In genomic region chr13:37025996-37026579, GRCm38 (mm10) we compare ENCODE assay signal across 27 mouse cellular contexts. TPM values are rescaled to one million over a fixed set of nuclear protein-coding genes. Genes with fewer than 3 reads are reported as not detected.
DNase-seq lines count a peak whose midpoint lies in the region; ATAC-seq and TF ChIP-seq lines count a peak whose summit lies in the region.
"Had no signal": no experiment of that assay in that cellular context is flagged by ENCODE, and none has a peak within 500 bp of the region (broad histone marks: within the 10 kb centered on the region; RNA-seq: fewer than 3 reads in every experiment).

No protein-coding gene starts in this region.

- TF ChIP-seq POLR2A in brain, embryonic 14.5 days (IDR thresholded peaks at IDR 0.05; ENCODE audit: borderline replicate concordance, extremely low read depth, insufficient read depth, insufficient read length, poor library complexity, severe bottlenecking) = no peak

- H3K9ac ChIP-seq in forebrain, embryonic 14.5 days (ENCODE audit: low read length) = no peak overlapping the region
- H3K9ac ChIP-seq in forebrain, postnatal 0 days = no peak overlapping the region
- no peak overlapping the region for H3K9ac ChIP-seq in midbrain, embryonic 16.5 days (ENCODE audit: low read depth, low read length)
- no peak overlapping the region for H3K9ac ChIP-seq in midbrain, embryonic 11.5 days (ENCODE audit: low read length)
- H3K9ac ChIP-seq: embryonic facial prominence, embryonic 12.5 days; embryonic facial prominence, embryonic 15.5 days; forebrain, embryonic 15.5 days; heart, embryonic 13.5 days; hindbrain, embryonic 14.5 days had no signal

- 56% methylated on average over 4 of the region's 4 CpGs for WGBS in forebrain, embryonic 14.5 days
- 40% methylated on average over 4 of the region's 4 CpGs for WGBS in forebrain, postnatal 0 days
- 17% methylated on average over 4 of the region's 4 CpGs for WGBS in midbrain, embryonic 16.5 days
- 25% methylated on average over 4 of the region's 4 CpGs for WGBS in midbrain, embryonic 11.5 days

- H3K9me3 ChIP-seq in forebrain, embryonic 14.5 days (replicated peaks; ENCODE audit: control insufficient read depth, low read length) = no peaks in the 10 kb centered on the region
- 0 out of 2 replicates have a peak, but pooled peaks cover 5% of the 10 kb centered on the region for H3K9me3 ChIP-seq in forebrain, postnatal 0 days (ENCODE audit: low read length)
- 0 out of 2 replicates have a peak, but pooled peaks cover 2% of the 10 kb centered on the region for H3K9me3 ChIP-seq in midbrain, embryonic 16.5 days (replicated peaks; ENCODE audit: control insufficient read depth, low read length, poor library complexity, severe bottlenecking)
- H3K9me3 ChIP-seq in midbrain, embryonic 11.5 days (ENCODE audit: control insufficient read depth, low read length) = no peaks in the 10 kb centered on the region
- H3K9me3 ChIP-seq: embryonic facial prominence, embryonic 12.5 days; embryonic facial prominence, embryonic 15.5 days; heart, embryonic 10.5 days had no signal

- no peak overlapping the region for H3K4me2 ChIP-seq in forebrain, embryonic 14.5 days (ENCODE audit: low read length)
- H3K4me2 ChIP-seq in forebrain, postnatal 0 days (ENCODE audit: low read depth) = no peak overlapping the region
- no peak overlapping the region for H3K4me2 ChIP-seq in midbrain, embryonic 16.5 days (ENCODE audit: low read length)
- no peak overlapping the region for H3K4me2 ChIP-seq in midbrain, embryonic 11.5 days
- H3K4me2 ChIP-seq: embryonic facial prominence, embryonic 12.5 days; embryonic facial prominence, embryonic 15.5 days; forebrain, embryonic 15.5 days; heart, embryonic 13.5 days; hindbrain, embryonic 14.5 days had no signal

- 0 out of 2 replicates have a peak, but pooled peaks have one; percentile 20 for ATAC-seq in forebrain, embryonic 14.5 days
- ATAC-seq in forebrain, postnatal 0 days = no peak
- ATAC-seq in midbrain, embryonic 16.5 days = peak; percentile 58; the same call in 1 of the 2 replicates
- ATAC-seq in midbrain, embryonic 11.5 days (ENCODE audit: low FRiP score) = no peak
- ATAC-seq: activated CD4-positive, CD25-positive, alpha-beta regulatory T cell, adult 4 months; CD4-positive, CD25-positive, alpha-beta regulatory T cell, adult 4 months; forebrain, embryonic 15.5 days; hindbrain, postnatal 0 days; inflammation-experienced regulatory T-cells, adult 6 months had no signal

- no peaks in the 10 kb centered on the region for H3K27me3 ChIP-seq in forebrain, embryonic 14.5 days (replicated peaks; ENCODE audit: control insufficient read depth, insufficient read depth, low read length)
- no peaks in the 10 kb centered on the region for H3K27me3 ChIP-seq in forebrain, postnatal 0 days (ENCODE audit: insufficient read depth, low read length)
- no peaks in the 10 kb centered on the region for H3K27me3 ChIP-seq in midbrain, embryonic 16.5 days (ENCODE audit: control insufficient read depth, insufficient read depth, low read depth, low read length)
- H3K27me3 ChIP-seq in midbrain, embryonic 11.5 days (ENCODE audit: control insufficient read depth, insufficient read depth, low read length) = no peaks in the 10 kb centered on the region
- H3K27me3 ChIP-seq: embryonic facial prominence, embryonic 12.5 days; embryonic facial prominence, embryonic 15.5 days; forebrain, embryonic 15.5 days; heart, embryonic 13.5 days had no signal

- no peak for TF ChIP-seq CTCF in forebrain, postnatal 0 days (IDR thresholded peaks at IDR 0.05; ENCODE audit: low read depth)
- TF ChIP-seq CTCF in brain, embryonic 14.5 days (IDR thresholded peaks at IDR 0.05; ENCODE audit: borderline replicate concordance, extremely low read depth, insufficient read depth, insufficient read length) = no peak

- H3K4me3 ChIP-seq in forebrain, embryonic 14.5 days (ENCODE audit: low read depth, low read length) = no peak overlapping the region
- no peak overlapping the region for H3K4me3 ChIP-seq in forebrain, postnatal 0 days (ENCODE audit: low read depth, low read length)
- no peak overlapping the region for H3K4me3 ChIP-seq in midbrain, embryonic 16.5 days (ENCODE audit: low read depth, low read length)
- no peak overlapping the region for H3K4me3 ChIP-seq in midbrain, embryonic 11.5 days (ENCODE audit: low read depth, low read length)
- H3K4me3 ChIP-seq: embryonic facial prominence, embryonic 12.5 days; embryonic facial prominence, embryonic 15.5 days; forebrain, embryonic 15.5 days; heart, adult 2 months; heart, embryonic 10.5 days; heart, embryonic 13.5 days had no signal

- no peaks in the 10 kb centered on the region for H3K4me1 ChIP-seq in forebrain, embryonic 14.5 days (ENCODE audit: control insufficient read depth, insufficient read depth, low read length)
- H3K4me1 ChIP-seq in forebrain, postnatal 0 days (ENCODE audit: insufficient read depth) = no peaks in the 10 kb centered on the region
- no peaks in the 10 kb centered on the region for H3K4me1 ChIP-seq in midbrain, embryonic 16.5 days (ENCODE audit: control insufficient read depth, insufficient read depth, low read length)
- no peaks in the 10 kb centered on the region for H3K4me1 ChIP-seq in midbrain, embryonic 11.5 days (ENCODE audit: control insufficient read depth, insufficient read depth, low read length)
- H3K4me1 ChIP-seq: embryonic facial prominence, embryonic 12.5 days; embryonic facial prominence, embryonic 15.5 days; forebrain, embryonic 15.5 days; heart, embryonic 10.5 days; heart, embryonic 13.5 days had no signal

- DNase-seq in forebrain, embryonic 14.5 days (ENCODE audit: low spot score) = peak; percentile 10
- DNase-seq in forebrain, postnatal 0 days = no peak
- no peak for DNase-seq in midbrain, embryonic 11.5 days (ENCODE audit: low spot score, missing footprints)
- peak; percentile 54 for DNase-seq in brain, embryonic 14.5 days (ENCODE audit: low read depth)
- no peak for DNase-seq in testis, postnatal 10 days (ENCODE audit: low spot score)
- DNase-seq: adrenal gland, adult 8-10 months; adrenal gland, postnatal 25 days; cerebellum, adult 18-20 months; cerebellum, adult 9-10 months; cerebellum, postnatal 14 days; gastrocnemius, postnatal 10 days; gastrocnemius, postnatal 36 days; heart, adult 2 months; heart, postnatal 14 days; heart, postnatal 4 days had no signal

- H3K27ac ChIP-seq in forebrain, embryonic 14.5 days (ENCODE audit: low read depth, low read length) = no peak overlapping the region
- no peak overlapping the region for H3K27ac ChIP-seq in forebrain, postnatal 0 days (ENCODE audit: low read depth, low read length)
- no peak overlapping the region for H3K27ac ChIP-seq in midbrain, embryonic 16.5 days (ENCODE audit: low read length)
- H3K27ac ChIP-seq in midbrain, embryonic 11.5 days (ENCODE audit: low read depth, low read length) = no peak overlapping the region
- H3K27ac ChIP-seq: embryonic facial prominence, embryonic 12.5 days; embryonic facial prominence, embryonic 15.5 days; forebrain, embryonic 15.5 days; heart, adult 2 months; heart, embryonic 10.5 days; heart, embryonic 13.5 days; hindbrain, embryonic 14.5 days; hindbrain, postnatal 0 days had no signal

- no peaks in the 10 kb centered on the region for H3K36me3 ChIP-seq in forebrain, embryonic 14.5 days (ENCODE audit: control insufficient read depth, insufficient read depth, low read length)
- no peaks in the 10 kb centered on the region for H3K36me3 ChIP-seq in forebrain, postnatal 0 days (ENCODE audit: insufficient read depth)
- no peaks in the 10 kb centered on the region for H3K36me3 ChIP-seq in midbrain, embryonic 16.5 days (ENCODE audit: control insufficient read depth, insufficient read depth, low read length)
- H3K36me3 ChIP-seq in midbrain, embryonic 11.5 days (ENCODE audit: control insufficient read depth, insufficient read depth, low read length) = no peaks in the 10 kb centered on the region
- H3K36me3 ChIP-seq: embryonic facial prominence, embryonic 12.5 days; embryonic facial prominence, embryonic 15.5 days; forebrain, embryonic 15.5 days; heart, embryonic 10.5 days; heart, embryonic 13.5 days had no signal

RNA-seq across cellular contexts. Expression of gene F13a1, which starts 24.0 kb away (rescaled TPM):
- 5.2 and 11.1 TPM in 2 replicates for polyA plus RNA-seq in forebrain, embryonic 14.5 days (2014; fragmentation: Nextera tagmentation; extraction: Ambion mirVana)
- 16.5 and 25.2 TPM in 2 replicates for total RNA-seq in forebrain, postnatal 0 days (2014; rRNA removed)
- polyA plus RNA-seq in forebrain, postnatal 0 days (2015; fragmentation: Nextera tagmentation; extraction: Ambion mirVana) = 7.6 and 11.5 TPM in 2 replicates
- polyA plus RNA-seq in midbrain, embryonic 16.5 days (2015; fragmentation: Nextera tagmentation; extraction: Ambion mirVana) = 15.5 and 16.4 TPM in 2 replicates
- polyA plus RNA-seq in midbrain, embryonic 11.5 days (2014; fragmentation: Nextera tagmentation; extraction: Ambion mirVana) = 13.5 and 15.7 TPM in 2 replicates
- polyA plus RNA-seq in brain, embryonic 14.5 days (2012; rRNA removed) = 4.3 and 6.0 TPM in 2 replicates
- total RNA-seq: MEL had no signal

Comparison
In these comparisons a context has a peak if more than half of its experiments do, and no peak if none do; other contexts are left out.
1. ATAC-seq: peak in forebrain, embryonic 14.5 days (single experiment) and midbrain, embryonic 16.5 days (single experiment); none in forebrain, postnatal 0 days (single experiment) and midbrain, embryonic 11.5 days (single experiment).
2. DNase-seq: peak in forebrain, embryonic 14.5 days (single experiment) and brain, embryonic 14.5 days (single experiment); none in forebrain, postnatal 0 days (single experiment), midbrain, embryonic 11.5 days (single experiment) and testis, postnatal 10 days (single experiment).